Mouse (Mus musculus): ENCODE data around the gene Mrvi1.

DNA sequence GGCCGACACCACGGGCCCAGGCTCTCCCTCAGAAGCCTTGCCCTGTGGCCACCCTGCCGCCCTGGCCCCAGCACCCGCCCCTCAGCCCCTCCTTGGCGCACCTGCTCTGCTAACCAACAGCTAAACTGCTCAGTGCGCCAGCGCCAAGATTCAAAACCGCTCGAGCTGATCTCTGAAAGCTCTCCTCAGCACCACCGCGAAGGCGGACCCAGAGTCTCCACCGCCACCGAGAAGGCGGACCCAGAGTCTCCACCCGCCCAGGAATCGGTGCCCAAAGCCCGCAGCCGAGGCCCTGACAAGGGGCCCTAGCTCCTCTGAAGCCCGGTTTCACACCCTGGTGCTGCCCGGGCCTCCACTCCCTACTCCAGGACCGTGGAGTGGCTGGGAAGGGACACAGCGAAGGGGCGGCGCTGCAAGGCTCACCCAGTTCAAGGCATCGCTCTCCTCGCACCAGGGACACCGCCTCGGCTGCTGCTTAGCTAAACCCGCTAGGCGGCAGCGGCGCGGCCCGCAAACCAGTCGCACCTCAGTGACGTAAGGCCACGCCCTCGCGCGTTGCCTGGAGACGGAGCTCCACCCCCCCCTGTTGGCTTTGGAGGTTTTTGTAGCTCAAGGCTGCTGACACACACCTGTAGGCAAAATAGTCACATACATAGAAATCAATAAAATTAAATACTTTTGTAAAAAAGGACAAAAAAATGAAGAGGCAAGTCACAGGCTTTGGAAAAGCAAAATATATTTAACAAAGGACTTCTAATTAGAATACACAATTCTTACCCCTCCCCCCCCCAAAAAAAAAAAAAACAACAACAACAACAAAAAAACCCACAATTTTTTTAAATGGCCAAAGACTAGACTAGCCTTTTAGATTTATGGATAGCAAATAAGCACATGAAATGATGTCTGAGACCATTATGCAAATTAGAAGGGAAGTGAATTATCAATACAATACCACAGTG, 138.1 kb downstream of the Mrvi1 start, which contains the start of gene Rnf141:
- peak; percentile 49 for TF ChIP-seq CTCF (IDR thresholded peaks at IDR 0.05; ENCODE audit: borderline replicate concordance, extremely low read depth, insufficient read depth, insufficient read length)
- TF ChIP-seq POLR2A (IDR thresholded peaks at IDR 0.05; ENCODE audit: borderline replicate concordance, extremely low read depth, insufficient read depth, insufficient read length, poor library complexity, severe bottlenecking), result peak; percentile 69; the same call in 1 of the 2 replicates

Data from brain, embryonic 14.5 days (tissue).